Mouse (Mus musculus): ENCODE measurements around the gene Mov10l1.

Gene Mov10l1

DNA sequence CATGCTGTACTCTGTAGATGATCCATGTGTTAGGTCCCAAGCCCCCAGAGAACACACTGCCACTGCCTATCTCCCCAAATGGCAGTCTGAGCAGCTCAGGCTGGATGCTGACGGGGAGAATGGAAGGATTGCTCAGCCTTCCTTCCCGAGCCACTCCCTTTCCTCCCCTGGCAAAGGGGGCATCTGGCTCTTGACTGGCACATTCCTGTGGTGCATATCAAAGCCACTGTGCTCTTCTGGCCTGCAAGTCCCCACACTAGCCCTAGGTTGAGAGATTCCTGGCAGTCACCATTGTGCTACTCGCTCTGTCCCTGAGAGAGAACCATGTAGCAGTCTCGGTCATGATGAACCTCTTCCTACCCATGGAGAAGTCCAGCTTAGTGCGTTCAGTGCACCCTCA, 25.1 kb downstream of the Mov10l1 start:
- DNase-seq (ENCODE audit: low read depth, low spot score), result no peak

DNA sequence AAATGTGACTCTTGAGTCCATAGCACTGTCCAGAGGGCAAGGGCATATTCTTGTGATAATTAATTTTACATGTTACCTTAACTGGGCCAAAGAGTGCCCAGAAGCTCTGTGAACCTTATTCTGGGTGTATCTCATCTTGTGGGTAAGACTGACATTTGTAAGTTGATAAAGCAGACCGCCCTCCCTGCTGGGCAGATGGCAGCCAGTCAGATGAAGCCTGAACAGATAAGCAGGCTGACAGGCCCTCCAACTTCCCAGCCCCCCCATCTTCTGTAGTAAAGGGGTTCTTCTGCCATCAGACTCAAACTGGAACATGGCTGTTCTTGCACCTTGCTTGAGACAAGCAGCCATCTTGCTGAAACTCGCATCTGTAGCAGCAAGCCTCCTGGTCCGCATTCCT, 34.0 kb downstream of the Mov10l1 start:
- DNase-seq (ENCODE audit: low read depth, low spot score), result no peak

DNA sequence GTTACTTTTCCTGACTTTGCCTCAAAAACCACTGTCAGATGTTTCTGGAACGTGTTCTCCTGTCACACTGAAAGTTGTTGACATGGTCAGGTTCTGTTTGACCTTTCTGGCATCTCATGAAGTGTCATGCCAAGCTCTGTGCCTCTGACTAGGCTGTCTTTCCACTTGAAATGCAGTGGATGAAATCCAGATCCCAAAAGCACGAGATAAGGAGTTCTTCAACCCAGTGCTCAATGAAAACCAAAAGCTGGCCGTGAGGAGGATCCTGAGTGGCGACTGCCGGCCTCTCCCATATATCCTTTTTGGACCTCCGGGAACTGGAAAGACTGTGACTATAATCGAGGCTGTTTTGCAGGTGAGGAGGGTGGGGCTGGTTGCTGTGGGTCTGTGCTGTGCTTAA, 37.4 kb downstream of the Mov10l1 start:
- DNase-seq (ENCODE audit: low read depth, low spot score), result no peak

DNA sequence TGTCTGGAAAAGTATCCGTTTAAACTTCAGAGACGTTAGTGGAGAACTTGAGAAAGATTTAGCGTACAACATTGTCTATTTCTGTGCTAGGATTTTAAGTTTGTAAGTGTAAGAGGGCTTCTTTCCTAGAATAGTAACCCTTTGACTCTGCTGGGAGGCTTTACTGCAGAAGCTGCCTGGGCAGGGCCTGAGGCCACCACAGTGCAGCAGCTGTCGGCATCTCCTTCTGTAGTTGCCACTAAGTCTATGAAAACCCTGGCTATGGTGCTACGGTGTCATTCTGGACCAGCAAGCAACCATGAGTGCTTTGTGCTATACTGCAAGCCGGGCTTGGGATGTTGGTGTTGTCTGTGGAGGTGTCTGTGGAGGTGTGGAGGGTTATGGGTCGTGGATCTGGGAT, 37.8 kb downstream of the Mov10l1 start:
- no peak for DNase-seq (ENCODE audit: low read depth, low spot score)

DNA sequence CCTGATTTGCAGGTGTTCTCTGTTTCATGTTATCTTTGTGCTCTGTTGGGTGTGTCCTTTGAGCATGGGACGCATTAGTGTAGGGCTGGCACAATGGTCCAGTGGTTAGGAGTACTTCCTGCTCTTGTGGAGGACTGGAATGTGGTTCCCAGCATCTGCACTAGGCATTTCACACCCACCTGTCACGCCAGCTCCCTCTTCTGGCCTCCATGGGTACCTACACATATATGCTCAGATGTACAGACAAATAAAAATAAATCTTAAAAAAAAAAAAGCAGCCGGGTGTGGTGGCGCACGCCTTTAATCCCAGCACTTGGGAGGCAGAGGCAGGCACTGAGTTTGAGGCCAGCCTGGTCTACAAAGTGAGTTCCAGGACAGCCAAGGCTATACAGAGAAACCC, 61.7 kb downstream of the Mov10l1 start:
- peak; percentile 75 for DNase-seq (ENCODE audit: low read depth, low spot score)

DNA sequence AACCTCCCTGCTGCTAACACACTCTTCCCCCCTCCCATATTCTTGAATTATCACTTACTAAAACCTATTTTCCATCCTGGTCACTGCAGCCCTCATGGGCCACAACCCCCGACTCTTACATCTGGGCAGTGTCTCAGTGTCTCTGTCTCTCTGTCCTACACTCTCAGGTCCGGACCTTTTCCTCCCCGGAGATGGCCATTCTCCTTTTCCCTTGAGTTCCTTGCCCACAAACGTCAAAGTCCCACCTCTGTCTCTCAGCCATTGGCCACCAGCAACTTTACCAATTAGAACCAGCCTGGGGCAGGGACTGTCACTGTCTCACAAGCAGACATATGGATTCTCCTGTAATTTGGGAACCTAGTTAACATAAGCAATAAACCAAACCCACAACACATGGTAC, 63.6 kb downstream of the Mov10l1 start:
- no peak for DNase-seq (ENCODE audit: low read depth, low spot score)

DNA sequence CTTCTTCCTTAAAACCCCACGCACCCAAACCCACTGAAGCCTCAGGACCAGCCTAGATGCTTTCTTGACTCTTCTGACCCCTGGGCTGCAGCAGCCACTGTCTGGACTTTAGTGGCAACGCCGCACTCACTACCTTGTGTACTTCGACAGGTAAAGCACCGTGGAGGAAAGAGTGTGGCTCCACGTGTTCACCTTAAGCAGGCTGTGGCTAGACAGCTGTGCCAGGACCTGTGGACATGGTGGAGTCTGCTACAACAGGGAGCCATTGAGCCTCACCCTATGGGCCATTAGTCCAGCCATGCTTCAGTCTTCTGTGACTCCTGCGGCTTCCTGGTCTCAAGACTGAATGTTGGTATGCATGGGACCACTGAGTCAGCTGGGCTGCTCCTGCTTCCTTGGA, 72.0 kb downstream of the Mov10l1 start:
- no peak for DNase-seq (ENCODE audit: low read depth, low spot score)

DNA sequence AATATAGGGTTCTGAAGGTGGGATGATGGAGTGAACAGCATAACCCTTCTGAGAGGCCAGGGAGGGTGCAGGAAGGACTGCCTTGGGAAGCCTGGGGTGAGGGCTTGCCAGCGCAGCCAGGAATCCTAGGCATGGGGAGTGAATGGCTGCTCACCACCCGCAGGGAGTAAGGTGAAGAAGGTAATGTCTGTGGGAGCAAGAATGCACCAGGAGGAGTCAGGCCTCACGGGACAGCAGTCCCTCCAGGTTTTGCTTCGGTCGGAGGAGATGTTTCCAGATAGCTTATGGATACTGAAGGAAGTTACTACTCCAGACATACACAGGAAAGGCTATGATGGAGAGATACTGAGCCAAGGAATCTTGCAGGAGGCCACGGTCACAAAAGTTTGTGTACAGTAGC, 76.0 kb downstream of the Mov10l1 start:
- DNase-seq (ENCODE audit: low read depth, low spot score), result no peak

DNA sequence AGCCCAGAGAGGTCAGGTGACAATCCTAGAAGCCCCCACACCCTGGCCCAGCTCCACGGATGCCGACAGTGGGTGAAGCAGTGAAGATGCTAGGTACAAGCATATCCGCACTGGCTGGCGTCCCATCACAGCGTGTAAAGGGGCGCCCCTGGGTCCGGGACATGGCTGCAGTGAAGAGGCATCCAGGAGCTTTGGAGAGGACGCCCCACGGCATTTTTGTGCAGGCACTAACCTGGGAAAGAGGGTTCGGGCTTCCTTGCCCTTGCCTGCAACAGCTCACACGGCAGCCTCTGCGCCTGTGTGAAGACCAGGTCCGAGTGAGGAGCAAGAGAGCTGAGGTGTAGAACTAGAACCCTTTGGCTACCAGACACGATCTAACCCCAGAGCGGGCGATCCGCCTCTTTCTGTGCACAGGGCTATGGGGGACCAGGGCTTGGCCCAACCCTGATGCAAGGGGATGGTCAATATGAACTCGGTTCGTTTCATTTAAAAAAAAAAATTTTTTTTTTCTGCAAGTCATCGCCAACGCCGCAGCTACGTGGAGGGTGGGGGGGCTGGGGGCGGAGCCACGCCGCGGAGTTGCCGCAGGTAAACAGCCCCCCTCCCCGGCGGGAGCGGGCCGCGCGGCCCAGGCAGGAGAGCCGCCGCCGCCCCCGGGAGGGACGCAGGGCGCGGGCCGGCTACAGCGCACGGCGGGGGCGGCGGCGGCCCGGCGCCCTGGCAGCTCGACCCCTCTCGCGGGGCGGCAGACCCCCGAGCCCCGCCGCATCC, 76.6 kb downstream of the Mov10l1 start, which contains the start of gene Panx2:
Gene Panx2, plus strand, starts transcription at position 574 of the 771 bp plus-strand sequence.
- DNase-seq (ENCODE audit: low read depth, low spot score), result peak; percentile 61

DNA sequence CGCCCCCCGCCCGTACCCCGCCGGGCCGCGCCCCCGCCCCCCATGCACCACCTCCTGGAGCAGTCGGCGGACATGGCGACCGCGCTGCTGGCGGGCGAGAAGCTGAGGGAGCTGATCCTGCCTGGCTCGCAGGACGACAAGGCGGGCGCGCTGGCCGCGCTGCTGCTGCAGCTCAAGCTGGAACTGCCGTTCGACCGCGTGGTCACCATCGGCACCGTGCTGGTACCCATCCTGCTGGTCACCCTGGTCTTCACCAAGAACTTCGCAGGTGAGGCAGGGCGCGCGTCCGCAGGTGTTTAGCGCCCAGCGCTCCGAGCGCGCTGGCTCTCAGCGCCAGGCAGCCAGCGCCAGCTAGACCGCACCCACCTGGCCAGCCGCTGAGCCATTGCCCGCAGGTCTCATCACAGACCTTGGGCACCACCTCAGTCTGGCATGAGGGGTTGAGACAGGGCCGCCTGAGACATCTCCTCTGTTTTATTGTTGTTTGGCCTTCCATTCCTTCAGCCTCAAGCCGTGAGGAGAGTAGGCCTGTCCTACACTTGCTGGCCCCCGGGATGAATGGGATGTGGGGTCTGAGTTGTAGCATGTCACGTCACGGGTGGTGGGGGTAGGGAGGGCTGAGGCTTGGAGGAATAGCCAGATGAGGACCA, 77.4 kb downstream of the Mov10l1 start:
- peak; percentile 30 for DNase-seq (ENCODE audit: low read depth, low spot score)

DNA sequence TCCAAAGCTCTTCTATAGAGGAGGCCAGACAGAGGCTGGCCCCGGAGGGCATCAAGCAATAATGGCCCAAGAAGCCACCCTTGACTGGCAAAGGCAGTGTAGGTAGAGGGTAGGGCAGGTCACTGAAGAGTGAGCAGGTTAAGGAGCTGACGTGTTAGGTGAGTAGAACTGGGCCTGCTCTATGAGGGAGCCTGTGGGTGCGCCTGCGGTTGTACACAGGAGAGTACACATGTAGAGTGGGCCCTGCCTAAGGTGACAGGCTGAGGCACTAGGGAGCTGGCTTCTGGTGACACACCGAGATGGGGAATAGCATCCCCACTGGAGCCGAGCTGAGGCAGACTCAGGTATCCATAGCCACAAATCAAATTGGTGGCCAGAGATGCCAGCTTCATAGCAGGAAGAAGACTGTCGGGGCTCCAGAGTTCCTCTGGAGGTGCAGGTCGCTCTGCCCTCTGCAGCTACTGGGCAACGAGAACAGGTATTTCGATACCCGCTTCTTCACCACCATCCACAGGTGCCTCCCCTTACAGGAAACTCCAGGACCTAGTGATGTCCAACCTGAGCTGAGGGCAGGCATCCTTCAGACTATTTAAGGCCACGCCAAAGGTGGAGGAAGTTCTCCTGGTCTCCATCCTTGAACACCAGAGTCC, 78.2 kb downstream of the Mov10l1 start:
- no peak for DNase-seq (ENCODE audit: low read depth, low spot score)

DNA sequence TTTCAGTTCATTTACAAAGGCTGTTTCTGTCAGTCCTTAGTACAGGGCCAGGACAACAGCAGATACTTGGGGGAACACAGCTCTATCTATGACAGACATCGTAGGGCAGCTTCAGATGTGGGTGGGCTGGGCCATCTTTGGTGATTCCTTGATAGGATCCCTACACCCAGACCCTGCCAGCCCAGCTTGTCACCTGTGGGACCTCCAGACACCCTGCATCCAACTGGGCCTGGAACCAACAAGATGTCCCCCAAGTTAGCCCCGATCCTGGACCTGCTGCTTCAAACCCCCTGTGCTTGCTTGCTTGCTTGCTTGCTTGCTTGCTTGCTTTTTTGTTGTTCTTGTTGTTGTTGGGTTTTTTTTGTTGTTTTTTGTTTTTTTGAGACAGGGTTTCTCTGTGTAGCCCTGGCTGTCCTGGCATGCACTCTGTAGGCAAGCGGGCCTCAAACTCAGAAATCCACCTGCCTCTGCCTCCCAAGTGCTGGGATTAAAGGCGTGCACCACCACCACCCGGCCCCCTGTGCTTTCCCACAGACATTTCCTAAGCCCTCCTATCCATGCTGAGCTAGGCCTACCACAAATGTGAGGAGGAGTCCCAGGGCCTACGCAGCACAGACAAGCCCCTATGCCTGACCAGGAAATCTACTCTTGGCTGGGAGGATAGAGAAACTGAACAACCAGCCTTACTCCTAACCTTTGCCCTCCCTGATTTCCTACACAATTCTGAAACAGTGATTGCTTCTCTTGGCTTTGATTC, 79.2 kb downstream of the Mov10l1 start:
- no peak for DNase-seq (ENCODE audit: low read depth, low spot score)

DNA sequence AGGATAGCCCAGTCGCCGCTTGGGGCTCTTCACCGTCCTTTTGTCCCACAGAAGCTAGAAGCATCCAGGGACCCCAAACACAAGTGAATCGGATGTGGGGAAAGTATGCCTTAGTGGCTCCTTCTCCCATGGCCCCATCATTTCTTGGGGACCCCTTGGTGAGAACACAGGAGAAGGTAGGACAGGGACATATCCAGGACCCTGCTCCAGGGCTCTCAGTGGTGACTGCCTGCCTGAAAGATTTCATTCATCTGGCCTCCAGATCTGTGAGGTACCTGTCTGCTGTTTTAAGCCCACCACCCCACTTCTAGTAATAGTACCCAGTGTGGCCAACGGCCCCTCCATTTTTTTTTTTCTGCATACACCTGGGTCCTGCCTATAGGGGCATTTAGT, 79.8 kb downstream of the Mov10l1 start:
- no peak for DNase-seq (ENCODE audit: low read depth, low spot score)

DNA sequence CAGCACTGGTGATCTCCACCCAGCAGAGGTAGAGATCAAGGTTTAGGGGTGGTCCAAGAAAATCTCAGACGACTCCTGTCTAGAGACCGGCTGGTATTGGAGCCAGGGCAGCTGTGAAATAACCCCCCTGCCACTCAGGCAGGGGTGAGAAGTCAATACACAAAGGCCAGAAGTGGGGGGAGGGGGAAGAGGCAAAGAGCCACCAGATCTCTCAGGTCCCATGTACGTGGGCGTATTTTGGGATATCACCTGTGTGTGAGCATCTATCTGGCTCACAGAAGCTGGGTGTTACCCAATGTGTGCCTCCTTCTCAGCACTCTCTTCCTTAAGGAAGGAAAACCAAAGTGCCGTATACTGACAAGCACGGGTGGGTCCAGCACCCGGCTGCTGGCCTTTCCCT, 80.3 kb downstream of the Mov10l1 start:
- DNase-seq (ENCODE audit: low read depth, low spot score), result no peak

DNA sequence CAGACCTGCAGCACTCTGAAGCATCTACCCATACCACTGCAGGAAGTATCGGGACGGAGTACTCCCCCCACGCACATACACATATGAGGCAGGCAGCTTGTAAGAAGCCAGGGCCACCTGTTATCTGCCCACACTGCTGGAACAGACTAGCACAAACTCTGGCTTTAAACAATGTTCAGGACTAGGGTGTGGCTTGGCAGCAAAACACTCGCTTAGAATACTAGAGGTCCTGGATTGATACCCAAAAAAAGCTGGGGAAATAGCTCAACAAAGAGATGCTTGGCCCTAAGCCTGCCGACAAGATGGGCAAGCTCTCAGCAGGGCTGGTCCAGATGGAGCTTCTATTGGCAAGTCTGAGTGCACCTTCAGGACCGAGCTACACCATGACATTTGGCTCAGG, 80.8 kb downstream of the Mov10l1 start:
- DNase-seq (ENCODE audit: low read depth, low spot score), result no peak

DNA sequence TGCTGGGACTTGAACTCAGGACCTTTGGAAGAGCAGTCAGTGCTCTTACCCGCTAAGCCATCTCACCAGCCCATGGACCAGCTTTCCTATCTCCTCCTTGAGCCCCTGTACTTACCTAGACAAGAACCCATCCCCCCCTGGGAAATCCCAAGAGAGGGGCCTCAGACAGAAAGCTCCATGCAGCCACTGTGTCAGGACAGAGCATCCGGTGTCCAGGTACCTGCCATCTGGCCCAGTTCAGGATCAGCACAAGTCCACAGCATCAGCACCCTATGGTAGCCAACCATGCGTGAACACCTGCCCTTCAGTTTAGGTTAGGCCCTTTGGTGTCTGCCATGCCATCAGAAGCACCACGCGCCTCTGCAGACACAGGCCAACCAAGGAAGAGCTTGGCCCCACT, 82.2 kb downstream of the Mov10l1 start:
- DNase-seq (ENCODE audit: low read depth, low spot score), result no peak

DNA sequence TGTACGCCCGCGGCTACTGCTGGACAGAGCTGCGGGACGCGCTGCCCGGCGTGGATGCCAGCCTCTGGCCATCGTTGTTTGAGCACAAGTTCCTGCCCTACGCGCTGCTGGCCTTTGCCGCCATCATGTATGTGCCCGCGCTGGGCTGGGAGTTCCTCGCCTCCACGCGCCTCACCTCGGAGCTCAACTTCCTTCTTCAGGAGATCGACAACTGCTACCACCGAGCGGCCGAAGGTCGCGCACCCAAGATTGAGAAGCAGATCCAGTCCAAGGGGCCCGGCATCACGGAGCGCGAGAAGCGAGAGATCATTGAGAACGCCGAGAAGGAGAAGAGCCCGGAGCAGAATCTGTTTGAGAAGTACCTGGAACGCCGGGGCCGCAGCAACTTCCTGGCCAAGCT, 84.9 kb downstream of the Mov10l1 start:
- peak; percentile 27 for DNase-seq (ENCODE audit: low read depth, low spot score)

DNA sequence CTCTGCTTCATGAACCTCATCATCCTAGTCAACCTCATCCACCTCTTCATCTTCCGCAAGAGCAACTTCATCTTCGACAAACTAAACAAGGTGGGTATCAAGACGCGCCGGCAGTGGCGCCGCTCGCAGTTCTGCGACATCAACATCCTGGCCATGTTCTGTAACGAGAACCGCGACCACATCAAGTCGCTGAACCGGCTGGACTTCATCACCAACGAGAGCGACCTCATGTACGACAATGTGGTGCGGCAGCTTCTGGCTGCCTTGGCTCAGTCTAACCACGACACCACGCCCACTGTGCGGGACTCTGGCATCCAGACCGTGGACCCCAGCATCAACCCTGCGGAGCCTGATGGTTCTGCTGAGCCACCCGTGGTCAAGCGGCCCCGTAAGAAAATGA, 85.5 kb downstream of the Mov10l1 start:
- peak; percentile 27 for DNase-seq (ENCODE audit: low read depth, low spot score)

DNA sequence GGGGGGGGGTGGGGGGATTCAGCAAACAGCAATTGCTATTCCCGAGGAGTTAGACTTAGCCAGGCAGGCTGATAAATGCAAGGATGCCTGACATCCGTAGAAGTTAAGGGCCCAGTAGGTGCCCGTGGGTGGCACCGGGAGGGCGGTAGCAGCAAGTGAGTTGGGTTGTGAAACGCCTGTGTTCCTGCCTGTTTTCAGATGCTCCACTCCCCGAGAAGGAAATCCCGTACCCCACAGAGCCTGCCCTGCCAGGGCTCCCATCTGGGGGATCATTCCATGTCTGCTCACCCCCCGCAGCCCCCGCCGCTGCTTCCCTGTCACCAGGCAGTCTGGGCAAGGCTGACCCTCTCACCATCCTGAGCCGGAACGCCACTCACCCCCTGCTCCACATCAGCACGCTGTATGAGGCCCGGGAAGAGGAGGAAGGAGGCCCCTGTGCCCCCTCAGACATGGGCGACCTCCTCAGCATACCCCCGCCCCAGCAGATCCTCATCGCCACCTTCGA, 86.7 kb downstream of the Mov10l1 start:
- DNase-seq (ENCODE audit: low read depth, low spot score), result no peak

DNA sequence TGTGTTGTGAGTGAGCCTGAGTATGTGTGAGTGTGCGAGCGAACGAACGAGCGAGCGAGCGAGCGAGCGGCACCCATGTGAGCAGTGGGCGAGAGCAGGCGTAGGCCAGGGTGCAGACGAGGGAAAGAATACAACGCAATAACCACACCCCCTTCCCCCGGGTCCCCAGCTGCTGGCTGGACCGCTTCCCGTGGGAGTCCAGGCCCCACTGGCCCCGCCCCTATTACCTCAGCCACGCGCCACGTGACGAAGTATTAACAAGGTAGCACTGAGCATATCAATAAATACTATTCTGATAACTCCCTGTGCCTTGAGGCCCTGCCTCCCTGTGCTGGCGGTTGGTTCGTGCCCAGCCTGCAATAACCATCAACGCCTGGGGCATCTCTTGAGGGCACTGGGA, 87.9 kb downstream of the Mov10l1 start:
- DNase-seq (ENCODE audit: low read depth, low spot score), result peak; percentile 26

DNA sequence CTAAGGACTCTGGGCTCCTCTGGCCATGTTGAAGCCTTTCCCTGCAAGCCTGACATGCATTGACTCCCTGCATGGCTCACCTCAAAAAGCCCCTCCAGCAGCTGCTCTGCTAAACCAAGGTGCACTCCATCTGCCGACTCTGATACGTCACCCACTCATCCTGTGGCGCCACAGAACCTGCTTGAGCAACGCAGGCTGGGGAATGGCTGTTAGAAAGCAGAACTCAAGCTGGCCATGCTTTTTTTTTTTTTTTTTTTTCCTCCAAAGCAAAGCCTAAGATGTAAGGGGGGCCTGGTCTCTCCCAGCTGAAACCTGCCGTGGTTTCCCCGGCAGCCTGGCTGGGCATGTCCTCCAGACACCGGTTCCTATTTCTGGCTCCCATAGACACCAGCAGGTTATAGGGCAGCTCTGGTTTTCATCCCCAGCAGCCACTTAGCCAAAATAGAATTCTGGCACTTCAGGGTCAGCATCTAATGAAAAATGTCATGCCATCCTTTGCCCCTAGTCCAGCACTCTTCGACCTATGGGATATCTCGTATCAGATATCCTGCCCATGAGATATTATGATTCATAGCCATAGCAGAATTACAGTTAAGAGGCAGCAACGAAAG, 91.4 kb downstream of the Mov10l1 start:
- DNase-seq (ENCODE audit: low read depth, low spot score), result no peak
